Mouse (Mus musculus) activated CD4-positive, CD25-positive, alpha-beta regulatory T cell, adult 4 months (primary cell): ENCODE results near the gene Plcd1. TPM values are rescaled to one million over a fixed set of nuclear protein-coding genes. Genes with fewer than 3 reads are reported as not detected.

Experiments used
- ATAC-seq: one replicate; pipeline ENCODE4 v1.8.0; 2017
- polyA plus RNA-seq, 2 experiments: library from polyadenylated mRNA; unstranded; fragments of 100-300 nt; shearing (Covaris generic); gene quantifications; one replicate each; pipeline ENCODE4 v1.2.1; 2017

Gene Plcd1
- polyA plus RNA-seq, 2 experiments from 2014 or later, result 2.3 to 4.5 TPM

GRCm38 (mm10) chr9:119053964-119054576, 39.2 kb downstream of the Plcd1 start:
- no peak for ATAC-seq

GRCm38 (mm10) chr9:119052154-119052944, 41.0 kb downstream of the Plcd1 start, which contains the start of gene Vill:
Vill (plus strand) TSS chr9:119052778.
- no peak for ATAC-seq

- no peak for ATAC-seq
Observed at GRCm38 (mm10) chr9:119051158-119051557, 42.1 kb downstream of the Plcd1 start.

GRCm38 (mm10) chr9:119048182-119048903, 45.0 kb downstream of the Plcd1 start:
- ATAC-seq, result no peak

- no peak for ATAC-seq
Observed at GRCm38 (mm10) chr9:119040101-119040775, 53.1 kb downstream of the Plcd1 start.

GRCm38 (mm10) chr9:119038574-119038973, 54.7 kb downstream of the Plcd1 start:
- no peak for ATAC-seq

GRCm38 (mm10) chr9:119037076-119037730, 56.1 kb downstream of the Plcd1 start:
- no peak for ATAC-seq

- ATAC-seq, result no peak
Observed at GRCm38 (mm10) chr9:119035836-119036235, 57.5 kb downstream of the Plcd1 start.

GRCm38 (mm10) chr9:119034676-119035665, 58.3 kb downstream of the Plcd1 start:
- ATAC-seq, result no peak

GRCm38 (mm10) chr9:119034069-119034468, 59.2 kb downstream of the Plcd1 start:
- no peak for ATAC-seq

- ATAC-seq, result no peak
Observed at GRCm38 (mm10) chr9:119033111-119033921, 60.0 kb downstream of the Plcd1 start.

GRCm38 (mm10) chr9:119032538-119032937, 60.8 kb downstream of the Plcd1 start:
- ATAC-seq, result no peak

GRCm38 (mm10) chr9:119031772-119032171, 61.5 kb downstream of the Plcd1 start:
- ATAC-seq, result no peak

- no peak for ATAC-seq
Observed at GRCm38 (mm10) chr9:119031038-119031437, 62.3 kb downstream of the Plcd1 start.

GRCm38 (mm10) chr9:119029568-119029967, 63.7 kb downstream of the Plcd1 start:
- ATAC-seq, result no peak

GRCm38 (mm10) chr9:119028226-119029195, 64.8 kb downstream of the Plcd1 start:
- no peak for ATAC-seq

- no peak for ATAC-seq
Observed at GRCm38 (mm10) chr9:119027337-119027736, 66.0 kb downstream of the Plcd1 start.

GRCm38 (mm10) chr9:119025832-119026331, 67.4 kb downstream of the Plcd1 start:
- ATAC-seq, result no peak

- ATAC-seq, result no peak
Observed at GRCm38 (mm10) chr9:119025263-119025662, 68.0 kb downstream of the Plcd1 start.
